Mouse (Mus musculus) brain, adult 2 months (tissue): ENCODE results near the gene Gm6890.
"Not testable (repeated sequence)": the region's sequence is repeated elsewhere in the genome, so short reads cannot be mapped to it uniquely, and the experiment has no call there.

ENCODE experiments used
- DNase-seq: peaks from one replicate; pipeline ENCODE4 v3.0.0; 2011; ENCODE audit warnings: low read depth, low spot score

The Gm6890 gene

DNA sequence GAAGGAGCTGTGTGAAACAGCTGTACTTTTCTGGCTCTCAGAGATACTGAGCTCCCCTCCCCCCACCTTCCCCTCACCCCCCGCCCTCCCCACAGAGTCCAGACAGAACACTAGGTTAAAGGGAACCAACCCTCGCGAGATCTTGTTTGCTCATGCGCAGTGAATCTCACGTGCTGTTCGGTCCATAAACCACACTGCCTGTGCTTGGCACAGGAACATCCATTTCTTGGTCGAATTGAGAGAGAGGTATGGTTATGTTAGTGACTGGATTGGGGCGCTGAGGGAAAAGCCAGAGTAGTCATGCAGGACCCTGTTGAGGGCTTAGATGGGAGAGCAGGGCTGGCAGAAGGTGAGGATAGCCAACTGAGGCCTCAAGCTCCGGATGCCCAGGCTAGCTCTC, at the start of gene Gm6890:
TSS of gene Gm6890 (plus strand) at position 301 of the 400 bp plus-strand sequence.
- not testable (repeated sequence) for DNase-seq

DNA sequence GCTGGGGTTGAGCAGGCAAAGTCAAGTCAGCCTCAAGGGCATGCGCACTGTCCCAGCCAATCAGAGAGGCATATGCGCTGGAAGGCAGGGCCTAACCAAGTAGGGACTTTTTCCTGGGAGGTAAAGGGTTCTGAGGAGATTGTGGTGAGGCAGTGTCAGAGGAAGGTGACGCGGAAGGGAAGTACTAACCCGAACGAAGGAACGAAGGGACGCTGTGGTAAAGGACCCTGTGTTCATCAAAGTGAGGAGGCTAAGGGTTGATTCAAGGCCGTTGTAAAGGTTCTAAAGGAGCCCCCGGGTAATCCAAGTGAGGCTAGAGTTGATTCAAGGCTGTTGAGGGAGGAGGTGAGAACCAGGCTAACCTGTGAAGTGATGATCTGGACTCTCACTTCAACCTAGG, 14.5 kb upstream of the Gm6890 start:
- not testable (repeated sequence) for DNase-seq

DNA sequence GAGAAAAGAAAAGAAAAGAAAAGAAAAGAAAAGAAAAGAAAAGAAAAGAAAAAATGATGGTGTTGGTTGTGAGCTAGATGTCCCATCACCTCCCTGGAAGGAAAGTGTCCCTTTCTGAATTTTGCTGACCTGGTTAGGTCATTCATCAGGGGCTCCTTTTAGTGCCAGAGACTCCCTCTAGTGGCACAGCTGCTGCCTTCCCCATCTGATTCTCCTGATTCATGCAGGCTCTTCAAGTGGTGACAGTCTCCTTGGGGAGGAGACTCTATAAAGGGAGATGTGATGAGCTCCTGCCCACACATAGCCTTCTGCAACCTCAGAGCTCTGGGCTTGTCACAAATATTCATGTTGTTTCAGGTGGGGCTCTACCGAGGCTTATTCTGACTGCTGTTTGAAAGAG, 30.0 kb downstream of the Gm6890 start:
- DNase-seq, result peak; percentile 35
